Mouse (Mus musculus) neutrophil, adult 65 days (primary cell): ENCODE results near the gene Efcab14. TPM values are rescaled to one million over a fixed set of nuclear protein-coding genes. Genes with fewer than 3 reads are reported as not detected.

ENCODE experiments used
- total RNA-seq: library from RNA; stranded (reverse); gene quantifications from 2 replicates; pipeline ENCODE4 v1.2.4, GENCODE M21; 2023

Gene Efcab14
- total RNA-seq = 35.8 and 38.2 TPM in 2 replicates

GRCm38 (mm10) chr4:115737551-115738041 is at the start of gene Efcab14:
TSS of gene Efcab14 (plus strand) at chr4:115737744.

GRCm38 (mm10) chr4:115780918-115781317 is 43.4 kb downstream of the Efcab14 start, which contains the start of gene Tex38:
TSS of gene Tex38 (minus strand) at chr4:115781018.

DNA sequence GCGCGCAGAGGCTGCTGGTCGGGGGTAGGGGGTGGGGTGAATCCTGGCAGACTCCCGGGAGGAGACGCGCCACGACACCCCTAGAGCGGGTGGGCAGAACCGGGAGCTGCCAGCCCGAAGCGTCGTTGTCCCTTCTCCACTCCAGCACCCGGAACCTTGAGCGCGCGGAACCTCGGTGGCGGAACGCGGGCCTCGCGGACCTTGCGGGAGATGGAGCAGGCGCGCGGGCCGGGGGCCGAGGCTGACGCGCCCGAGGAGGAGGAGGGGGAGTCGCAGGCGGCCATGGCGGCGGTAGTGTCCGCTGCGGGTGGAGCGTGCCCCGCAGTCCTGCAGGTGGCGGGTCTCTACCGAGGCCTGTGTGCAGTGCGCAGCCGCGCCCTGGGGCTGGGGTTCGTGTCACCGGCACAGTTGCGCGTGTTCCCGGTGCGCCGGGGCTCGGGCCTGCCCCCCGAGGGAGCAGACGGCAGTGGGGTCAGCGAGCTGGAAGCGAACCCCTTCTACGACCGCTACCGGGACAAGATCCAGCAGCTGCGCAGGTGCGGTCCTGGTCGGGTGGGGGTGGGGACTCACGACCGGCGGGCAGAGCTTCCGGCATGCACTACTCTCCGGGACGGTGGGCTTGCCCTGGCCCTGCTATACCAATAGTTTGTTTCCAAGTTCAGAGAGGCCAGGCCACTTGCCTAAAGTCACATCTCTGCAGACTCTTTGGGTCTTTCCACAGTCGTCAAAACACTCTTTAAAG is 47.4 kb downstream of the Efcab14 start, which contains the start of gene Atpaf1:
Atpaf1 (plus strand) TSS at position 44 of the 742 bp plus-strand sequence.

Other genes starting within 250 kb of the Efcab14 start
- not detected in 2 replicates for gene Cyp4a14, start 241.6 kb upstream of the Efcab14 start, total RNA-seq
- not detected in 2 replicates for gene Cyp4a10, start 219.5 kb upstream of the Efcab14 start, total RNA-seq
- not detected in 2 replicates for gene Cyp4a31, start 174.1 kb upstream of the Efcab14 start, total RNA-seq
- not detected in 2 replicates for gene Cyp4a32, start 136.8 kb upstream of the Efcab14 start, total RNA-seq
- 0.41 TPM in 1 of 2 replicates, not detected in the other for gene Cyp4b1, start 90.0 kb upstream of the Efcab14 start, total RNA-seq
- gene Tex38, start 43.3 kb downstream of the Efcab14 start, total RNA-seq = not detected in 2 replicates
- gene Atpaf1, start 47.1 kb downstream of the Efcab14 start, total RNA-seq = 9.7 and 9.9 TPM in 2 replicates
- 25.1 and 30.2 TPM in 2 replicates for gene Mob3c, start 90.3 kb downstream of the Efcab14 start, total RNA-seq
- gene Mknk1, start 101.5 kb downstream of the Efcab14 start, total RNA-seq = 115 and 144 TPM in 2 replicates
- not detected in 2 replicates for gene Kncn, start 146.7 kb downstream of the Efcab14 start, total RNA-seq
- gene 6430628N08Rik, start 152.9 kb downstream of the Efcab14 start, total RNA-seq = not detected in 2 replicates
- not detected in 2 replicates for gene Dmbx1, start 202.2 kb downstream of the Efcab14 start, total RNA-seq